Mouse (Mus musculus) spleen, adult 2 months (tissue): ENCODE measurements around the gene Cst11. TPM values are rescaled to one million over a fixed set of nuclear protein-coding genes. Genes with fewer than 3 reads are reported as not detected.

Experiments
- DNase-seq, 2 experiments: peaks; one replicate each; pipeline versions ENCODE4 v3.0.0 to v3.0.0-alpha.2; 2012 to 2021; ENCODE audit warnings: low spot score in 2 of 2, low read depth in 1 of 2
- H3K27ac ChIP-seq: fragments of 200-500 bp; 2 replicates; pipeline ENCODE4 v1.5.1; 2012; ENCODE audit warnings: low read length, inconsistent platforms; ENCODE audit not compliant: insufficient read depth
- H3K27me3 ChIP-seq: fragments of 200-500 bp; 2 replicates; pipeline ENCODE4 v1.6.1; 2012; ENCODE audit warnings: mild to moderate bottlenecking, moderate library complexity, low read length, inconsistent platforms; ENCODE audit not compliant: control insufficient read depth, insufficient read depth
- H3K36me3 ChIP-seq: fragments of 200-500 bp; 2 replicates; pipeline ENCODE4 v1.6.1; 2012; ENCODE audit warnings: mild to moderate bottlenecking, low read length, inconsistent platforms; ENCODE audit not compliant: control insufficient read depth, insufficient read depth
- H3K4me1 ChIP-seq: fragments of 200-500 bp; 2 replicates; pipeline ENCODE4 v1.6.1; 2011; ENCODE audit warnings: inconsistent platforms; ENCODE audit not compliant: control insufficient read depth, insufficient read depth, insufficient read length
- H3K4me3 ChIP-seq: fragments of 200-500 bp; 2 replicates; pipeline ENCODE4 v1.5.1; 2011; ENCODE audit warnings: mild to moderate bottlenecking, inconsistent platforms; ENCODE audit not compliant: insufficient read depth, insufficient read length; ENCODE audit errors: extremely low read depth
- CTCF ChIP-seq: fragments of 200-500 bp; IDR thresholded peaks from 2 replicates; pipeline ENCODE4 v1.5.1; 2011; ENCODE audit warnings: mild to moderate bottlenecking, inconsistent platforms; ENCODE audit not compliant: insufficient read depth, insufficient read length, insufficient replicate concordance; ENCODE audit errors: extremely low read depth
- POLR2A ChIP-seq: fragments of 200-500 bp; IDR thresholded peaks from 2 replicates; pipeline ENCODE4 v1.6.1; 2011; ENCODE audit warnings: low read depth, low read length, inconsistent platforms
- WGBS: fragments of 180-500 bp; shearing (Covaris S2); methylation state at CpG from one replicate; pipeline ENCODE4 v1.1.7; 2018; 5-methylcytosine and 5-hydroxymethylcytosine counted together
- polyA plus RNA-seq: library from polyadenylated mRNA; depleted of rRNA; stranded (reverse); fragments of >200 nt; gene quantifications from 2 replicates; pipeline ENCODE4 v1.2.3, GENCODE M21; 2012; rRNA removed

Gene Cst11
- polyA plus RNA-seq, 1 experiment, result not detected

DNA sequence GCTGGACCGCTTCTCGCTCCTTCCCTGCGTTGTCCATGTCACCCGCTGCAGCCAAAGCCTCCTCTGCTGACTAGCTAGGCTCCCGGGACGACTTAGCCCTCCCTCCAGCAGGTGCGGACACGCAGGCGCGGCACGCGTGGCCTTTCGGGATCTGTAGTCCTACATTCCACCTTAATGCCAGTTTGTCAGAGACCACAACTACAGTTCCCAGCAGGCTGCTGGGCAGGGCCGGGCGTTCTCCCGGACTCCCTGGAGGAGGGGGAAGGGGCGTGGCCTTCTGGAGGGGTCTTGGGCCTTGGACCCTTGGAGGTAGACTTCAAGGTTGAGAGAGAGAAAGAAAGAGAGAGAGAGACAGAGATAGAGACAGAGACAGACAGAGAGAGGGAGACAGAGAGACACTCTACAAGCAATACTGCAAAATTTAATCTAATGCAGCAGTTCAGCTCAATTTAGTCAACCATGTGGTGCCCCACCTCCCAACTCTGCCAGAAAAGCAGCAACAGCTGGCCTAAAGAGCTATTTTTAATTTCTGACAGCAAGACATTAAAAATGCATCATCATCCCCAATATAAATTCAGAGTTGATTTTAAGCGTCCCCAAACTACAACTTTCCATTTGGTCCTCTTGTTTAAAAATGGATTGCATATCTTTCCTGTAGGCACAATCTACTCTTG is 38.8 kb downstream of the Cst11 start, which contains the start of gene Napb:
TSS of gene Napb (minus strand) at position 141 of the 674 bp plus-strand sequence.
- WGBS, result 5% methylated on average over 18 of the region's 18 CpGs
- Histone ChIP-seq H3K36me3 (no peaks in the 10 kb centered on the region), H3K4me1 (no peaks in the 10 kb centered on the region), H3K27me3 (no peaks in the 10 kb centered on the region), H3K4me3 (peak within 1 kb of the TSS; percentile 52), H3K27ac (no peak within 1 kb of the TSS)
- TF ChIP-seq CTCF, result no peak
- TF ChIP-seq POLR2A, result no peak
- DNase-seq, result peak in 1 of 2 experiments; percentile 63

DNA sequence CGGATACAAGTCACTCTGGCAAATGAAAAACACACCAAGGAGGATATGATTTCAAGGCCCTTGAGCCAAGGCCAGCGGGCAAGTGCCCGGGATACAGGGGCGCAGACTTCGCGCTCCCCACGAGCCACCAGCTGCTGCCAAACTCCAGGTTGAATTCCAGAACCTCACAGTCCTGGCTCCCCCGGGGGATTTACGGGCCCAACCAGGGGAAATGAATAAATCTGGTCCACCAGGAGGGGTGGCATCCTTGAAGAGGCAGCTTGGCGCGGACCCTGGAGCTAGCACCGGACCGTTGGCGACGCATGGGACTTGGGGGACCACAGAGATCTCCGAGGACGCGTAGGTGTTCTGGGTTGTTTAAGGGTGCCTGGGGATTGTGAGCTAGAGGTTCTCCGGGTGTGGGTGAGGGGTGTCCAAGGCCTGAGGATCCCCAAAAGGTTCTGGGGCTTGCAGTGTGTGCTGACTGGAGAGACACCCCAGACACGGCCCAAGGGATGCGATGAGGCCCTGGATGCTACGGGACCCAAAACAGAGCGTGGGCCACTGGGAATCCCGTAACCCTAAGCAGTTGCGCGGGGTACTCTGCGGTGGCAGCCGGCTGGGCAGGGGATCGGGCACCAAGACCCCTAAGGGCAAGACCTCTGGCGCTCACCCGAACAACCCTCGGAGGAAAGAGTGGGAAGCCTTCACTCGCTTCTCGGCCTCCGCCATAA is 39.5 kb downstream of the Cst11 start:
- DNase-seq, result no peak
- H3K4me3 ChIP-seq, result peak overlapping the region; percentile 52
- H3K4me1 ChIP-seq, result no peaks in the 10 kb centered on the region
- H3K27me3 ChIP-seq, result no peaks in the 10 kb centered on the region
- H3K27ac ChIP-seq, result no peak overlapping the region
- H3K36me3 ChIP-seq, result no peaks in the 10 kb centered on the region
- TF ChIP-seq CTCF (no peak), POLR2A (no peak)
- 5% methylated on average over 35 of the region's 35 CpGs for WGBS

DNA sequence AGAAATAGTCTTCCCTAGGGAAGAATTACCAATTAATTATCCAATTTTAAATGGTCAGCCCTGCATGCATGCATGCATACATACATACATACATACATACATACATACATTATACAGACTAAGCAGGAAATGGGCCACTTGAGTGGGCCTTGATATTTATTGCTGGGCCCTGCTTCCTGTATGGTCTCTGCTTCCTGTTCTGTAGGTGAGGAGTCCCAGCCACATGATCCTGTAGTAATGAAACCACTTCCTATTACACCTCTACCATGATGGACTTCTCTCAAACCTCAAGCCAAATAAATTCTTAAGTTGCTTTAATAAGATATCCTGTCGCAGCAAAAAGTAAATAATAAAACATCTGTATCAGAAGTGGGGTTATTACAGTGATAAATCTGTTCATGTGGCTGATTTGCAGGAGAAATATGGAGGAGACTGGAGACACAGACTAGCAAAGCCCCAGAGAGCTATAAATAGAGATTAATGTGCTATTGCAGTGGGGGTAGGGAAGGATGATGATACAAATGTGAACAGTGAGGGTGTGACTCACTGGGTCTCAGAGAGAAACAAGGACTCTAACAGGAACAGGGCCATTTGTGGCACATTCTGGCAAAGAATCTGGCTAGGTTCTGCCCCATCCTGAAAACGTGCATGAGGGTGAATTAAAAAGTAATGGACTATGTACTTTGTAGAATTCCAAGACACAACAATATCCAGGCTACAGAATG is 51.9 kb downstream of the Cst11 start:
- H3K27ac ChIP-seq, result no peak overlapping the region
- WGBS, result 36% methylated on average over 2 of the region's 2 CpGs
- TF ChIP-seq POLR2A (no peak), CTCF (no peak)

More for the DNA sequence above, 51.9 kb downstream of the Cst11 start:
- no peaks in the 10 kb centered on the region for H3K36me3 ChIP-seq
- no peak overlapping the region for H3K4me3 ChIP-seq
- H3K4me1 ChIP-seq, result no peaks in the 10 kb centered on the region; the same call in 1 of the 2 replicates
- H3K27me3 ChIP-seq, result no peaks in the 10 kb centered on the region
- DNase-seq, result no peak

Other genes starting within 250 kb of the Cst11 start
- 16.4 and 17.7 TPM in 2 replicates for gene Nxt1, start 98.9 kb downstream of the Cst11 start, polyA plus RNA-seq
- gene Gzf1, start 90.5 kb downstream of the Cst11 start, polyA plus RNA-seq, result 2.6 and 2.9 TPM in 2 replicates
- gene Napb, start 39.0 kb downstream of the Cst11 start, polyA plus RNA-seq, result 0.13 and 0.15 TPM in 2 replicates
- gene Cstl1, start 21.1 kb downstream of the Cst11 start, polyA plus RNA-seq, result not detected in 2 replicates
- gene 8030411F24Rik, start 10.5 kb upstream of the Cst11 start, polyA plus RNA-seq, result not detected in 2 replicates
- gene Cst12, start 17.9 kb upstream of the Cst11 start, polyA plus RNA-seq, result not detected in 2 replicates
- not detected in 2 replicates for gene Cst8, start 27.3 kb upstream of the Cst11 start, polyA plus RNA-seq
- gene Cst13, start 48.6 kb upstream of the Cst11 start, polyA plus RNA-seq, result not detected in 2 replicates
- gene Cst9, start 63.6 kb upstream of the Cst11 start, polyA plus RNA-seq, result not detected in 2 replicates
- gene 9230104L09Rik, start 93.5 kb upstream of the Cst11 start, polyA plus RNA-seq, result not detected in 2 replicates
- 742 and 822 TPM in 2 replicates for gene Cst3, start 104.2 kb upstream of the Cst11 start, polyA plus RNA-seq
- not detected in 2 replicates for gene Gm1330, start 231.8 kb upstream of the Cst11 start, polyA plus RNA-seq
- not detected in 2 replicates for gene Gm10750, start 245.7 kb upstream of the Cst11 start, polyA plus RNA-seq